Mouse (Mus musculus) T-helper 1 cell (primary cell): Measurements from ENCODE around the gene Surf6.

Experiments
- in situ Hi-C: fragments of 300-600 bp; cut with MboI, MseI; formaldehyde crosslinking; loops from one replicate; pipeline ENCODE4 v1.15.1; 2025; ENCODE audit warnings: high pct_unique_total_duplicates

The Surf6 gene

DNA sequence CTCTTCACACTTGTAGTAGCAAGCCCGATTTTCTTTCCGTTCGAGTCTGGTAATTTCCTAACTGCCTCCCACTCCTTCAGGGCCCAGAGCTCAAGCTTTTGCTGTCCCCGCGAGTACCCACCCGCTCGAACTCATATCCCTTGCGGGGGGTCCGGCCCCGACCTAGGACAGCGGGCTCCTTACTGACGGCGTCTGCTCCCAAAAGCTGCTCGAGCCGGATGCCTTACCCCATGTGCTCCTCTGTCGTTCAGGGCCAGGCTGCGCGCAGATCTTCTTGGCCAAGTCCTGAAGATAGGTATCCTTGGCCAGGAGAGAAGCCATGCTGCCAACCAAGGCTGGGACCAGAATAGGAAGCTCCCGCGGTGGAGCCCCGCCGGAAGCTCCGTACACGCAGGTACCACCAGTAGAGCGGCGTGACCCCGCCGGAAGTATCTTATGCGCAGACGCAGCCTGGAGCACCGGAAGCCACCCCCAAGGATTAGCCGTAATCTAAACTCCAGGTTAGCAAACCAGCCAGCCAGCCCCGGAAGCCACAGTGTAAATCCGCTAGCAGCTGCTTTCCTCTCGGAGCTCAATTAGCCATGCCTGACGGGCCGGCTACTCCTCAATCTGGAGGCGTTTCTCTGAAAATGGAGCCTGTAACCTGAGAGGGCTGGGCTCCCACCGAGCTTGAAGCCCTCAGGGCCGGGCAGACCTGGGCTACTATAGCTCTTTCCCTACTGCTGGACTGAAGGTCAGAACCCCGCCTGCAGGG, at the start of gene Surf6:
Surf6 (minus strand) TSS at position 413 of the 754 bp plus-strand sequence.
- in situ Hi-C loops, result loop anchor here (5.0 kb wide), 2 partner anchors 410 to 455 kb away; partner anchors contain the start of gene Sec16a

GRCm38 (mm10) chr2:26952193-26952592, 49.5 kb upstream of the Surf6 start:
- in situ Hi-C loops, result no loop called here

DNA sequence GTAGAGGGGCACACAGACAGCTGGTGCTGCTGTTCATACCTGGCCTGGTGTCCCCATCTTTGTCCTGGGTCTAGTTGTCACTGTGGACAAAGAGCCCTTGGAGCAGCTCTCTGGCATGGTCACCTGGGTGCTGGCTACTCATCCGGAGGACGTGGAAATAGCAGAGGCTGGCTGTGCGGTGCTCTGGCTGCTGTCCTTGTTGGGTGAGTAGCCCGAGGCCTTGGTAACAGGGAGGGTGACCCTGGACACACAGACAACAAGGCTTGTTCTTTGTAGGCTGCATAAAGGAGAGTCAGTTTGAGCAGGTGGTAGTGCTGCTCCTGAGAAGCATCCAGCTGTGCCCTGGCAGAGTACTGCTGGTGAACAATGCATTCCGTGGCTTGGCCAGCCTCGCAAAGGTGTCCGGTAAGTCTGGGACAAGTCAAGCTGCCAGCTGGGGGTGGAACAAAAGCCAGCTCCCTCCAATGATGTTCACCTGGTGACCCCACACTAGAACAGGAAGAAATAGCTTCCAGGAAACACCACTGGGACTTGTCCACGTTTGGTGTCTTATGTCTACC, 48.7 kb upstream of the Surf6 start:
- in situ Hi-C loops, result no loop called here

DNA sequence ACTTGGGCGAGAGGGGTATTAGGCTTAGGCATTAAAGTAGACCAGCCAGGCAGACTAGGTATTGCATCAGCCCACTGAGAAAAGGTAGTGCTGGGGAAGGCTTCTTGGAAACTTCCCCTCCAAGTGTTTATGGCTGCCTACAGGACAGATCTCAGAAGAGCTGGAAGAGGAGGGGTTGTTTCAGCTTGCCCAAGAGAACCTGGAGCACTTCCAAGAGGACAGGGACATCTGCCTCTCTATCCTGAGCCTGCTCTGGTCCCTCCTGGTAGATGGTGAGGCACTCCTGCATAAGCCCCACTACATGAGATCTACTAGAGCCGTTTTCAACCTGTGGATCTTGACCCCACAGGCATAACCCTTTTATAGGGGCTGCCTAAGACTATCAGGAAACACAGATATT, 47.7 kb upstream of the Surf6 start:
- in situ Hi-C loops, result no loop called here

DNA sequence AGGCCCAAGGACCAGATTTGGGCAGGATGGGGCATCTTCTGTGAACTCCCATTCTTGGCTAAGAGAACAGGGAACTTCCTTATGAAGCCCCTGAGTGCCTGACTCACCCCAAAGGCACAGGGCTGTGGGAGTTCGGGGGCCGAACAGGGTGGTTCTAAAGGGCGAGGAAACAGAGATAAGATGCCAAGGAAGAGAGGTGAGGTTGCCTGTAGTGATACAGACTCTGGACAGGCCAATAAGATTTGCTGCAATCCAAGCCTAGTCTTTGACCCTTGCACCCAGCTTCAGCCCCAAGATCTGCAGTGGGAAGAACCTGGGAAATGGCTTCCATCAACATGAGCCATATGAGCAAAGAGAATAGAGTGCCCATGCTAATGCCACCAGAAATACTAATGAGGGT, 40.6 kb upstream of the Surf6 start:
- in situ Hi-C loops, result no loop called here

DNA sequence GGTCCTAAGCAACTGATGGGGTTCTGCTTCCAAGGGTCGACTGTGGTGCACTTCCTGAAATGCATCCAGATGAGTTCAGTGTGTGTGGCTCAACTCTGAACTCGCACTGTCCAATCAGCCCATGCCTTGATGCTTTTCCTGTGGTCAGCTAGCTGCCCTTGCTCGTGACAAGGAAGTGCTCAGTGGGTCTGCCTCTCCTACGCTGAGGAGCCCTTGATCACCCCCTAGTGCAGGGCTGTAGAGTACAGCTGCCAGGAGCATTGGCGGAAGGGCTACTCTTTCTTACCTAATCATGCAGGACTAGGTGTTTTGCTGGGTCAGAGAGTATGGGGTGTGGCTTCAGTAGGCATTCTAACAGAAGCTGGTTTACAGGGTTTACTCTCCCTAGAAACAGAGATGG, 38.9 kb upstream of the Surf6 start:
- in situ Hi-C loops, result no loop called here

- in situ Hi-C loops, result loop anchor here (5.0 kb wide), 1 partner anchor 71 kb away; the partner anchor contains the start of gene Cacfd1
These were observed 33.7 kb upstream of the Surf6 start for GRCm38 (mm10) chr2:26936425-26936824.

DNA sequence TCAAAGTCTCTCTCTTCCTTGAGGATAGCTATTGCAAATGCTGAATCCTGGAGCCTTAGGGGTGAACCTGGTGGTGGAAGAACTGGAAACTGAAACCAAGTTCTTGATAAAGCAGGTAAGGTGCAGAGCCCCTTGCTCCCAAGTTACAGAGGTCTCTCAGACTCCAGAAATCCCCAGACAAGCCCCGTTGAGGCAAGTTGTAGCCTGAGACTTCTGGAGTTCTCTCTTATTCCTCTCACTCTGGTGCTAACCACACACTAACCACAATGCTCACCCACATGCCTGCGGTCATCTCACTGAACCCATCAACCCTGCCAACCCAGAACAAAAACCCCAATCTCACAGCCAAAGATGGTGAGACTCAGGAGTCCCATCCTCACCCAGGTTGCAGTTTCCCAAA, 32.6 kb upstream of the Surf6 start:
- in situ Hi-C loops, result loop anchor here (5.0 kb wide), 1 partner anchor 72 kb away; the partner anchor contains the start of gene Cacfd1

DNA sequence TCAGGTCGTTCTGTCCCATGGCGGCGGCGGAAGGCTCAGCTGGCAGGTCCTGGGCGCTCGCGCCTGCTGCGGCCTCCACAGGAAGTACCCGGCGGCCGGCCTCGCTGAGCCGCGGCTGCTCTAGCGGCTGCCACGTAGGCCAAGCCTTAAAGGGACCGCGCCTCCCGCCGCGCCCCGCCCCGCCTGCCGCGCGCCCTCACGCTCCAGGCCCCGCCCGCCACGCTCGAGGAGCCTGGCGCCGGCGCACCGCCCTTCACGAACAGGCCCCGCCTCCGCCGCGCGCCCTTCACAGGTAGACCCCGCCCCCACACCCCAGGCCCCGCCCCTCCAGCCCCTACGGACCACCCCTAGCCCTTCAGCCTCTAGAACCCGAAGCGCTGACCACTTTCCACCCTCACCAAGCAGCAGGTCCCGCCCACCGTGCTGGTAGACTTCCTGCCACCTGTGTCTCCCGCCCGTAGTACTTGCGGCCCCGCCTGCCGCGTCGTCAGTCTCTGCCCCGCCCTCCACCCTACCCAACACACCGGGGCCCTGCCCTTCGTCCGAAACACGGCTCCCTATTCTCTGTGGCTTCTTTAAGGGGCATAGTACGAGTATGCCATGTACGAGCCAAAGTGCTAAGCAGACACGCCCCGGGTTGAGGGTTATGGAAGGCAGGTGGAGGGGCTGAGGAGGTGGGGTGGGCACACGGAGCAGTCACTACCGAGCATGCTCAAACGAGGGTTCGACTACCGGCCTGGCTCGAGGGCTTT, 30.8 kb upstream of the Surf6 start, which contains the start of the genes Surf4 and Stkld1:
Surf4 (minus strand) TSS at position 625 of the 752 bp plus-strand sequence.
Stkld1 (plus strand) TSS at position 744 of the 752 bp plus-strand sequence.
- in situ Hi-C loops, result loop anchor here (5.0 kb wide), 1 partner anchor 94 kb away; the partner anchor contains the start of gene Slc2a6

DNA sequence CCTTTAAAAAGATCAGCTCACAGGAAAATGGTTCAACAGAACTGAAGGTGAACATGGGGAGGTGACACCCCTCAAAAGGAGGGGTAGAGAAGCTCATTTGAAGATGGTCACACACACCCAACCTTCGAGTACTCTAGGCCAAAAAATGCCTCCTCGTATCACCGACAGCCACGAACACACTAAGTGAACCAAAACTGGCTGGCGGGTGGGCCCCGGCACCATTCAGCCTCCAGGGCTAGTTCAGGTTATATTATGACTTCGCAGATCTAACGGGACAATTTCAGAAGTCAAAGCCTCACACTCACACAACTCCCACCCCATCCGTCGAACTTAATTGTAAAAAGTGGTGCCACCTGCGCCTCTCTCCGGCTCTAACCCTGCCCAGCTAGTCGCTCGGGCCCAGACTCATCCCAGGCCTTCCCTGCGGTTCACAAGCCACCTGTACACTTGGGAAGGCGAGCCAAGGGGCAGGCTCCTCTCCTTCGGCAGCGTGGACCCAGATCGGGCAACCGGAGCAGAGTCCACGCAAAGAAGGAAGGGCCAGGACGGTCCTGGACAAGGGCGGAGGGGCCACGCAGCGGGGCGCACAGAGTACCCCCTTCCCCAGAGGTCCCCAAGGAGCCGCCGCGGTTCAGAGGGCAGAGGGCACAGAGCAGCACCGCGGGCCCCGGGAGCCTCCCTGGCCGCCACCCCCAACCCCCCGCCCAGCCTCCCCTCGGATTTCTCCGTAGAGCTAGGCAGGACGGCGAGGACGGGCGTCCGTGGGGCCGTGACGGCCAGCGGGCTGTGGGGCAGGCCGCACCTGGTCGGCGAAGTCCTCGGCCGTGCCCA, 30.0 kb upstream of the Surf6 start:
- in situ Hi-C loops, result loop anchor here (5.0 kb wide), 1 partner anchor 95 kb away; the partner anchor contains the start of gene Slc2a6

- in situ Hi-C loops, result loop anchor here (5.0 kb wide), 1 partner anchor 97 kb away; the partner anchor contains the start of gene Slc2a6
These were observed 27.7 kb upstream of the Surf6 start for GRCm38 (mm10) chr2:26930390-26930789.

DNA sequence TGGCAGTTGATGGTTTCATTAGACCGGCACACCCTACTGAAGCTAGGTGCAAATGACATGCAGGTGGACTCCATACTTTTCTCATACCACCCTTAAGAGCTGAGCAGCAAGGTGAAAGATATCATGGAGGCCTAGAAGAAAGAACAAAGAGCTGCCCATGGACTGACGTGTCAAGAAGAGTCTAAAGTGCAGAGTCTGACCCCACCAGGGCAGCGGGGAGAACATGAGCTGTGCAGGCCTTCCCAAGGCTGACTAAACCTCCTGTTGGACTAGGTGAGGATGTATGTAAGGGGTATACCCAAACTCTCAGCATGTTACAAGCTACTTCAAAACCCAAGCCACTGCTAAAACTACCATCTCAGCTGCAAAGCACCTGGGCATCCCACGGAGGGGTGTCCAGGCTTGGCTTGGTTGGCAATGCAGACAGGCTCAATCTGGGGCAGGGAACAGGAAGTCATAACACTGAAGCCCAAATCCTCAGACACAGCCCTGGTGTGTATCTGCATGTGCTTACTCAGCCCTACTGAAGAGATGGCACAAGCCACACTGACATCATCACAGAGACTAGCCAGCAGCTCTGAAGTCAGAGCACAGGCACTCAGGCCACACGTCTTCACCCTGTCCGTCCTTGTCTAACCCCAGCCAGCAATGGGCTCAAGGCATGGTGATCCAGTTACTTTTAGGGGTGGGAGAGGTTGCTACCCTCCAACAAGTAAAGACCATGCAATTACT, 25.2 kb upstream of the Surf6 start:
- in situ Hi-C loops, result loop anchor here (10.0 kb wide), 1 partner anchor 1963 kb away; the partner anchor contains the start of gene Dph7

DNA sequence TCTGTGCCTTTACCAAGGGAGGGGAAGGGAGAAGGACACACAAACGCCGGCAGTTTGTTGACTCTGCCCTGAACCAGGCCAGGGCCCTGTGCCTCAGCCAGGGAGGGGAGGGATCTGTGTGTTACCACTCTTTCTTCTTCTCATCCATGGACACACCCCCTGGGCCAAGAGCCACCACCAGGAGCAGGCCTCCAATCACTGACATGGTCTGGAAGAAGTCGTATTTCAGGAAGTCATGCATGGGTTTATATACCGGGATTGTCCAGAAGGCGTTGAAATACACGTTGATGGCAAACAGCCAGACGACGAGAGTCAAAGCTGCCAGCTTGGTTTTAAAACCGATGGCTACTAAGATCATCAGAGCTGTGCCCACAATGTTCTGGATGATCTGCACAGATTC, 19.1 kb upstream of the Surf6 start:
- in situ Hi-C loops, result loop anchor here (10.0 kb wide), 1 partner anchor 1957 kb away; the partner anchor contains the start of gene Dph7

DNA sequence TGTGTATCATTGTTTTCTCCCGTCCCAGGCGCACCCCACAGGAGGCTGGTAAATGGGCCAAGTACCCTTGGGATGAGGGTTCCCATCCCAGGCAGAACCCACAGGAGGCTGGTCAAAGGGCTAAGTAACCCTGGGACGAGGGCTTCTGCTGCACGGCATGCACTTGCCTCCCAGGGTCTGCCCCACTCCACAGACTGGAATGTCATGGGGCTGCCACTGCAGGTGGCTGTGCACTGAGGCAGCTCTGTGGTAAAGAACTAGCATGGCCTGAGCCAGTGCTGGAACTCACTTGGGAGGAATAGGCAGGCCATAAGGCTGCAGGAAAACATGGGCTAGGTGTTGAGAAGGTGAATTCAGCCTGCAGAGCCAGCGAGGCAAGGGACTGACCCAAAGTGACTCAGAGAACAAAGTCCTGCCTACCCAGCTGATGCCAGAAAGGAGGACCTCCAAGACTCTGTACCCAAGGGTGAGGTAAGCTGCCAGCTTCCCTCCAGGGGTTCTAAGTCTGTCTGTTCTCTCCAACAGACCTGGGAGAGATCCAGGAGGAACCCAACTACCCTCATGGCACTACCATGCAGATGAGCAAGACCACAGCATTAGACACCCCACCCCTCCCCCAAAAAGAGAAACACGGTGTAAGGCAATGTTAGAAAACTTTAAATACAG, 17.6 kb upstream of the Surf6 start:
- in situ Hi-C loops, result loop anchor here (10.0 kb wide), 1 partner anchor 1956 kb away; the partner anchor contains the start of gene Dph7

- in situ Hi-C loops, result loop anchor here (10.0 kb wide), 1 partner anchor 1955 kb away; the partner anchor contains the start of gene Dph7
These were observed 17.0 kb upstream of the Surf6 start for GRCm38 (mm10) chr2:26919684-26920083.

- in situ Hi-C loops, result no loop called here
These were observed 14.1 kb upstream of the Surf6 start for GRCm38 (mm10) chr2:26916738-26917137.

GRCm38 (mm10) chr2:26915927-26916728, 13.4 kb upstream of the Surf6 start, which contains the start of the genes Surf2 and Surf1:
TSS of gene Surf2 (plus strand) at chr2:26916367.
TSS of gene Surf1 (minus strand) at chr2:26916530.
- in situ Hi-C loops, result no loop called here

- in situ Hi-C loops, result no loop called here
These were observed 11.7 kb upstream of the Surf6 start for GRCm38 (mm10) chr2:26914148-26914941.
